Mouse (Mus musculus) liver, embryonic 15.5 days (tissue): ENCODE measurements at regions not wholly inside any gene's neighbourhood (a gene's known extent, or its start where the extent isn't known, plus 50 kb on each side); places are given as distances from the start of the nearest gene placed in this dataset.
A peak's percentile ranks its signal among the peaks of the same experiment; 100 is the strongest.

Experiments used
- ATAC-seq: fragments of 200-750 bp; cut with Nextera tagmentation; 2 replicates; pipeline ENCODE4 v1.8.0; 2017; ENCODE audit warnings: moderate number of reproducible peaks, mild to moderate bottlenecking, moderate library complexity; ENCODE audit not compliant: insufficient read depth
- H3K27ac ChIP-seq: fragments of 300-500 bp; sonication (generic); replicated peaks from 2 replicates; pipeline ENCODE4 v1.5.1; 2015; ENCODE audit warnings: mild to moderate bottlenecking, inconsistent platforms
- H3K27me3 ChIP-seq: fragments of 300-500 bp; sonication (generic); 2 replicates; pipeline ENCODE4 v1.6.1; 2015; ENCODE audit warnings: mild to moderate bottlenecking, inconsistent platforms
- H3K36me3 ChIP-seq: fragments of 300-500 bp; sonication (generic); replicated peaks from 2 replicates; pipeline ENCODE4 v1.6.1; 2015; ENCODE audit warnings: moderate library complexity, mild to moderate bottlenecking, inconsistent platforms
- H3K4me1 ChIP-seq: fragments of 300-500 bp; sonication (generic); replicated peaks from 2 replicates; pipeline ENCODE4 v1.6.1; 2015; ENCODE audit warnings: inconsistent platforms
- H3K4me2 ChIP-seq: fragments of 300-500 bp; sonication (generic); 2 replicates; pipeline ENCODE4 v1.6.1; 2015; ENCODE audit warnings: moderate library complexity, mild to moderate bottlenecking, inconsistent platforms
- H3K4me3 ChIP-seq: fragments of 300-500 bp; sonication (generic); replicated peaks from 2 replicates; pipeline ENCODE4 v1.5.1; 2015; ENCODE audit warnings: mild to moderate bottlenecking, inconsistent platforms
- H3K9ac ChIP-seq: fragments of 300-500 bp; sonication (generic); 2 replicates; pipeline ENCODE4 v1.6.1; 2015; ENCODE audit warnings: moderate library complexity, mild to moderate bottlenecking, inconsistent platforms
- H3K9me3 ChIP-seq: fragments of 300-500 bp; sonication (generic); replicated peaks from 2 replicates; pipeline ENCODE4 v1.6.1; 2016; ENCODE audit warnings: inconsistent platforms
- WGBS: fragments of 180-500 bp; shearing (Covaris S2); methylation state at CpG from one replicate; pipeline ENCODE4 v1.1.7; 2015; ENCODE audit warnings: mixed read lengths; ENCODE audit not compliant: insufficient replicate concordance; 5-methylcytosine and 5-hydroxymethylcytosine counted together

DNA sequence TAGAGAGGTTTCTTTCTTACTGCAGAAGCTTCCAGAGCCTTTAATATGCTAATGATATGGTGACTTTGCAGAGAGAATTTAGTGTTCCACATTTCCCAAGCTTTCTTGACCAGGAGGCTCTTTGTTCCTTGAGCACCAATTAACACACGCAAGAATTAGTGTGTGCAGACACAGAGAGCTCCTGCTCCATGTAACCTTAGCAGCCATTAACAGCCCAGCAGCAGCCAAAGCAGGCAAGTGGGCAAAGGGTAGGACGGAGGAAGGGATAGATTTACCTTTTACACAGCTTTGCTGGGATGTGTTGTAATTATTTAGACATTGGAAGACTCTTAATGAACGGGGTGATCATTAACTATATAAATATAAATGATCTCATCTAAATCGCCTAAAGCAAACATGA, 181.8 kb downstream of the Rnd3 start:
- no peak for ATAC-seq
- no peak overlapping the region for H3K27ac ChIP-seq
- WGBS: 46% methylated on average over 4 of the region's 4 CpGs
- no peak overlapping the region for H3K4me2 ChIP-seq
- no peaks in the 10 kb centered on the region for H3K27me3 ChIP-seq
- H3K36me3 ChIP-seq: no peaks in the 10 kb centered on the region
- H3K4me3 ChIP-seq: no peak overlapping the region
- no peak overlapping the region for H3K9ac ChIP-seq
- 0 out of 2 replicates have a peak, but pooled peaks cover 3% of the 10 kb centered on the region for H3K4me1 ChIP-seq
- no peaks in the 10 kb centered on the region for H3K9me3 ChIP-seq

DNA sequence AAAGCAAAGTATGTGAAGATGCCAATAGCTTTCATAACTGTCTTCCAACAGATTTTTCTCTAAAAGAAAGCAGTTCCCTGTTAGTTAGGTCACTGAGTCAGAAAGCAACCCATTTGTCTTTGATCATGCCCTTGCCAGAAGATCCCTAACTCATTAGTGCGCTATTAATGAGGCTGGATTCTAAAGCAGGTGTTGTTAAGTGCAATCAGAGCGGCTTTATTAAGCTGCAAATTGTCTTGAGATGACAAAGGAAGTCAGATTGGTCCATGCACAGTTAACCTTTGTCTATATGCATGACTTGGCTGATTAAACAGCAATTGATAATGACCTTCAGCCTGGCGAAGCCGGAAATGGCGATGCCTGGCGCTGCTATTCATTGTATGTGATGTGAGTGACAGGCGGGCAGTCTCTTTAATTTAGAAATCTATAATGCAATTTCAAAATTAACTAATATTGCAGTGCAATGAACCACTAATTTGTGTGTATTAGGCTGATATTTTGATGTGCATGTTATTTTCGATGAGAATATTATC, 183.4 kb downstream of the Rnd3 start:
- Histone ChIP-seq H3K9ac (no peak overlapping the region), H3K4me1 (0 out of 2 replicates have a peak, but pooled peaks cover 3% of the 10 kb centered on the region), H3K36me3 (no peaks in the 10 kb centered on the region), H3K9me3 (no peaks in the 10 kb centered on the region), H3K27ac (no peak overlapping the region), H3K27me3 (no peaks in the 10 kb centered on the region), H3K4me3 (no peak overlapping the region), H3K4me2 (no peak overlapping the region)
- WGBS: 70% methylated on average over 8 of the region's 8 CpGs
- no peak for ATAC-seq

- Histone ChIP-seq H3K4me1 (0 out of 2 replicates have a peak, but pooled peaks cover 3% of the 10 kb centered on the region), H3K9ac (no peak overlapping the region), H3K9me3 (no peaks in the 10 kb centered on the region), H3K27ac (no peak overlapping the region), H3K4me2 (no peak overlapping the region), H3K36me3 (no peaks in the 10 kb centered on the region), H3K27me3 (no peaks in the 10 kb centered on the region), H3K4me3 (no peak overlapping the region)
- WGBS: 66% methylated on average over 3 of the region's 3 CpGs
- ATAC-seq: peak; percentile 57; the same call in 1 of the 2 replicates
Measured at GRCm38 (mm10) chr2:50964062-50964461, 184.8 kb downstream of the Rnd3 start.

DNA sequence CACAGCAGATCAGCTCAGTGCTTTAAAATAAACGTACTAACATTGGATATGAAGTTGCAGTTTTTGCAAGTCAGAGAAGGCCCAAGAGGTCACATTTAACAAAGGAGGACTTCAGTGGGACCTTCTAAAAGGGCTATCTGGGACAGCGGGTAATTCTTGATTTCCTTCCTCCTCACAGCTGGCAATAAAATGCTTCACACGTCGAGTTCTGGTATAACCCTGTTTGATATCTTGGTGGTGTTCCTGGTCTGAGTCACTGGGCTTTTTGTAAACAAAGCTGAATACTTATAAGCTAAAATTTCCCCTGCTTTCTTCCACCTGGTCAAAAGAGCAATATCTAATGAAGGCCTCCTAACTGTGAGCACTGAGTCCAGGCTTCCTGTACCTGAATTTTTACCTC, 187.9 kb downstream of the Rnd3 start:
- 32% methylated on average over 4 of the region's 4 CpGs for WGBS
- no peak for ATAC-seq
- H3K4me2 ChIP-seq: no peak overlapping the region
- H3K27ac ChIP-seq: no peak overlapping the region
- H3K9ac ChIP-seq: no peak overlapping the region
- no peaks in the 10 kb centered on the region for H3K36me3 ChIP-seq
- no peaks in the 10 kb centered on the region for H3K27me3 ChIP-seq
- H3K9me3 ChIP-seq: no peaks in the 10 kb centered on the region
- H3K4me1 ChIP-seq: no peaks in the 10 kb centered on the region
- H3K4me3 ChIP-seq: no peak overlapping the region

- Histone ChIP-seq H3K4me1 (no peaks in the 10 kb centered on the region), H3K36me3 (no peaks in the 10 kb centered on the region), H3K27ac (no peak overlapping the region), H3K9ac (no peak overlapping the region), H3K9me3 (no peaks in the 10 kb centered on the region), H3K27me3 (no peaks in the 10 kb centered on the region), H3K4me3 (no peak overlapping the region), H3K4me2 (no peak overlapping the region)
- no peak for ATAC-seq
- 73% methylated on average over 9 of the region's 9 CpGs for WGBS
Measured at GRCm38 (mm10) chr2:50959323-50959722, 189.6 kb downstream of the Rnd3 start.

DNA sequence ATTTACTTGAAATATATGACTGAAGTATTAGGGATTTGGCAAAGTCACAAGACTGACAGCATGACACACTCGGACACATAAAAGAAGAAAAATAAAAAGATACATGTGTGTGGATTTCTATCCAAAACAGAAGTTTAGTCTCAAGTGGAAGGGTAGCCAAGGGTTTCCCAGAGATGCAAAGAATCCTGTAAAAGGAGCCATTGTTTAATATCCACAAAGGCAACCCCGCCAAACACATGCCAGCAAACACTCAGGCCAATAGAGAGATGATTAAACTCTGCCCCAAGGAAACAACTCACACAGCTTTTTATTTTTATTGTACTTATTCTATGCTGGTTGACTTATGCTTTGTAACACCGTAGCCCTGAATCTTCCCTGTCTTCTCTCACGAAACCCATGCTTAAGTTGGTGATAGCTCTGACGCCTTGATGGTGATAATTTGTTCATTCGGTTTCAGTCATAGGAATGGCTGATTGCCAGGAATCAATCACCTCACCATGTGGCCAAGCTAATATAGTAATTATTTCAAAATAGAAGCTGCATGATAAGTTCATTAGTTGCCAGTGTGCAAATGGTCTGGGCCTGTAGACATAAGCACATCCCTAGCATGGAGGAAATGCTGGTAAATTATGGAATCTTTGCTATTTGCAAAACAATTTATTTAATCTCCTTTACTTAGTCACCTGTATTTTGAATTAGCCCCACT, 194.4 kb downstream of the Rnd3 start:
- no peak overlapping the region for H3K27ac ChIP-seq
- H3K4me1 ChIP-seq: no peaks in the 10 kb centered on the region
- H3K27me3 ChIP-seq: no peaks in the 10 kb centered on the region
- H3K9me3 ChIP-seq: no peaks in the 10 kb centered on the region
- H3K4me2 ChIP-seq: no peak overlapping the region
- no peak overlapping the region for H3K4me3 ChIP-seq
- no peaks in the 10 kb centered on the region for H3K36me3 ChIP-seq
- H3K9ac ChIP-seq: no peak overlapping the region
- ATAC-seq: no peak
- 61% methylated on average over 6 of the region's 6 CpGs for WGBS

DNA sequence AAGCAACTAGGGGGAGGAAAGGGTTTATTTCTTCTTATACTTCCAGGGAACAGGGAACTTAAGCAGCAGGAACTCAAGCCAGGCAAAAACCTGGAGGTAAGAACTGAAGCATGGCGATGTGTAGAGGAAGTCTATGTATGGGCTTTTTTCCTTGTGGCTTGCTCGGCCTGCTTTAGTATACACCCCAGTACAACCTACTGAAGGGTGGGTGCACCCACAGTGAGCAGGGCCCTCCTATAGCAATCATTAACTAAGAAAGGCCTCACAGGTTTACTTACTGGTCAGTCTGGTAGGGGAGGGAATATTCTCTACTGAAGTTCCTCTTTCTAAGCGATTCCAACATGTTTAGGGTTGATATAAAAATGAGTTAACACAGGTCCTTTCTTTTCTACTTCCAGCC, 197.9 kb downstream of the Rnd3 start:
- H3K9me3 ChIP-seq: no peaks in the 10 kb centered on the region
- no peak overlapping the region for H3K9ac ChIP-seq
- H3K4me3 ChIP-seq: no peak overlapping the region
- H3K27ac ChIP-seq: no peak overlapping the region
- no peak for ATAC-seq
- H3K4me2 ChIP-seq: no peak overlapping the region
- H3K36me3 ChIP-seq: no peaks in the 10 kb centered on the region
- WGBS: 60% methylated on average over 3 of the region's 3 CpGs
- no peaks in the 10 kb centered on the region for H3K27me3 ChIP-seq
- H3K4me1 ChIP-seq: no peaks in the 10 kb centered on the region

GRCm38 (mm10) chr2:50949717-50950116, 199.2 kb downstream of the Rnd3 start:
- Histone ChIP-seq H3K27ac (no peak overlapping the region), H3K9ac (no peak overlapping the region), H3K4me3 (no peak overlapping the region), H3K27me3 (no peaks in the 10 kb centered on the region), H3K4me2 (no peak overlapping the region), H3K9me3 (no peaks in the 10 kb centered on the region), H3K36me3 (no peaks in the 10 kb centered on the region), H3K4me1 (no peaks in the 10 kb centered on the region)
- ATAC-seq: no peak
- 77% methylated on average over 4 of the region's 4 CpGs for WGBS

DNA sequence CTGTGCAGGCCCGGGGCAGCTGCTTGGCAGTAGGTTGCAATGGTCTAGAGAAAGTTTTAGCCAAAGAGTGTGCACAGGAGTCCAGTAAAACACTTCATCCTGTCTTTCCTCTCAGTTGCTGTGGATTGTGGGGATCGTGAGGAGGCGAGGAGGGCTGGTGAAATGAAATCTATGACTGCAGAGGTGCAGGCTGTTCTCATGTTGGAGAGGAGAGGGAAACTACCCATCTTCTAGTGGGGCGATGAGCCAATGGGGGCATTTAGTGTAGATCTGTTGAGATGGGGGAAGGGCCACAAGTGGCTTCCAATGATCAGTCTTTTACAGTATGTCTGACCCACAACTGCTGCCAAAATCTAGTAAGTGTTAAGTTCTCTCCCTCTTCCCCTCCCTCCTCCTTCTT, 203.4 kb downstream of the Rnd3 start:
- H3K27me3 ChIP-seq: no peaks in the 10 kb centered on the region
- no peak for ATAC-seq
- H3K9me3 ChIP-seq: no peaks in the 10 kb centered on the region
- no peak overlapping the region for H3K9ac ChIP-seq
- H3K36me3 ChIP-seq: no peaks in the 10 kb centered on the region
- no peak overlapping the region for H3K27ac ChIP-seq
- H3K4me2 ChIP-seq: no peak overlapping the region
- H3K4me3 ChIP-seq: no peak overlapping the region
- 75% methylated on average over 4 of the region's 4 CpGs for WGBS
- no peaks in the 10 kb centered on the region for H3K4me1 ChIP-seq

DNA sequence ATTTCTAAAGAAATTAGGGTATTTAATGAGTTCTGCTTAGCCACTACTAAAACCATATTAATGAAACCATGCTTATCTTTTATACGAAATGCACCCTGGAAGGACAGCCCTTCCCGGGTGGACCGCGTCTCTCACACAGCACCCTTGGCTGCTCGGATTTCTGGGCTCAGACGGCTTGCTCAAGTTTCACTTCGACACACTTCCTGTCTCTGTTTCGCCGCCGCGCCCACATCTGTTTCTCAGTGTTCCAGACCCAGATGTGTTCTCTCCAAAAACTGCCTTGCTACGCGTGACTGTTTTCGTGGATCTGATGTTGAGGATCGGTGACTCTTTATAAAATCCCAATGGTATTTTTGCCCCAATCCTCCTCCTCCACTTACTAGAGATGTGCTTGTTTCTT, 205.7 kb downstream of the Rnd3 start:
- Histone ChIP-seq H3K9me3 (no peaks in the 10 kb centered on the region), H3K9ac (no peak overlapping the region), H3K36me3 (no peaks in the 10 kb centered on the region), H3K27me3 (no peaks in the 10 kb centered on the region), H3K4me3 (no peak overlapping the region), H3K27ac (no peak overlapping the region), H3K4me2 (no peak overlapping the region), H3K4me1 (no peaks in the 10 kb centered on the region)
- no peak for ATAC-seq
- 73% methylated on average over 15 of the region's 15 CpGs for WGBS

DNA sequence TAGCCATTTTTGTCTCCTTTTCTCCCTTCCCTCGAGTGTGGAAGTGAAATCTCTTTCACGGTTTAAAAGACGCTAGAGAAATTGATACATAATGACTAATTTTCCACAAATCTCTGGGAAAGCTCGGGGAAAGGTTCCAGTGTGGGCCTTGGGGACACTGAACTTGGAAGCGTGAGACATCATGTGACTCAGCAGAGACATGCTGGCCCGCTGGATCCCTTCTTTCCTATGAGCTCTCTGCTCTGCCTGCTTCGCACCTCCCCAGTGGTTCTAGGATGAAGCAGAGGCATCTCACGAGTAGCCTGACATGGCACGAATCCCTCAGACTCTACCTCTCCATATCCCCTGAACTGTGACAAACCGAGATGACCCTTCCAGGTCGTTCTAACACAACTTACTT, 206.2 kb downstream of the Rnd3 start:
- no peak for ATAC-seq
- Histone ChIP-seq H3K27me3 (no peaks in the 10 kb centered on the region), H3K27ac (no peak overlapping the region), H3K4me2 (no peak overlapping the region), H3K4me3 (no peak overlapping the region), H3K9me3 (no peaks in the 10 kb centered on the region), H3K9ac (no peak overlapping the region), H3K4me1 (no peaks in the 10 kb centered on the region), H3K36me3 (no peaks in the 10 kb centered on the region)
- WGBS: 65% methylated on average over 11 of the region's 11 CpGs

DNA sequence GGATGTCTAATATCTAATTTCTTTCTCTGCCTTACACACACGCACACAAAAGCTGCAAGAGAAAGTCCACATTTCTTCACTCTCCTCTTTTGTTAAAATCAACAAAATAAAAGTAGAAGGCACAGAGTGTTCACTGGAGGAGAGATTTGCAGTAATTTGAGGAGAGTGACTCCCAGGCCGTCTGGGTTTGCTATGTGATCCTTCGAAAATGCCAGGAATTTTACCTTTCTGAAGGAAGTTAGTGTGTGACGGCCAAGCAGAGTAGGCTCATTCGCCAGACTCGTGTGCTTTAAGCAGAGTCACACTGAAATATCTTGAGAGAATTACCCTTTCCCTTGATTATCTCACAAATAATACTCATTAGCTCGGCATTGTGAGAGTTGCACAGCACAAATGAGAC, 216.0 kb downstream of the Rnd3 start:
- H3K4me1 ChIP-seq: no peaks in the 10 kb centered on the region
- H3K4me2 ChIP-seq: no peak overlapping the region
- H3K27ac ChIP-seq: no peak overlapping the region
- H3K36me3 ChIP-seq: no peaks in the 10 kb centered on the region
- H3K9me3 ChIP-seq: no peaks in the 10 kb centered on the region
- no peaks in the 10 kb centered on the region for H3K27me3 ChIP-seq
- H3K4me3 ChIP-seq: no peak overlapping the region
- no peak overlapping the region for H3K9ac ChIP-seq
- ATAC-seq: no peak
- WGBS: 55% methylated on average over 7 of the region's 7 CpGs
